Mouse (Mus musculus): Measurements from ENCODE around the gene H2afj. TPM values are rescaled to one million over a fixed set of nuclear protein-coding genes. Genes with fewer than 3 reads are reported as not detected.

Gene H2afj
- total RNA-seq, 1 experiment from 2014 or later, result 54.2 TPM

GRCm38 (mm10) chr6:136828681-136829080 is 20.6 kb downstream of the H2afj start:
- ATAC-seq (replicated peaks; ENCODE audit: insufficient number of reproducible peaks, low FRiP score, low TSS enrichment, poor library complexity, severe bottlenecking), result no peak

- peak; percentile 49; the same call in 1 of the 2 replicates for ATAC-seq (replicated peaks; ENCODE audit: insufficient number of reproducible peaks, low FRiP score, low TSS enrichment, poor library complexity, severe bottlenecking)
Measured at GRCm38 (mm10) chr6:136831712-136832111, 23.7 kb downstream of the H2afj start.

DNA sequence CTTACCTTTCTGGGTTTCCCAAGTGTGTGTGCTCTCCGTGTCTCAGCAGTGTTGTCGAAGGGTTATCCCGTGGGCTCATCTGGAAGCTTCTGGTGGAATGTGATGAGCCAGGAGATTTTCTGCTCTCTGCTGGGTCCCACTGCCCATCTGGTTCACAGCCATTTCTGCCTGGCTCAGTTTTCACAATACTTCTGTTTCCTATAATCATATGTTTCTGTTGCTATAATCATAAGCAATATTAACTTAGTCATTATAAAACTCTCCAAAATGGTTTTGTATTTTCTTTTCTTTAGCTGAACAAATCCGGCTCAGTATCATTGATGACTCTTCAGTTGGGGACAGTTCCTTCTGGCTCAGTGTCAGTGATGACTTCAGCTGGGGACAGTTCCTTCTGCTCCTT is 27.3 kb downstream of the H2afj start, which contains the start of gene Smco3:
Gene Smco3 (minus strand): TSS at position 101 of the 400 bp plus-strand sequence.
- no peak for ATAC-seq (replicated peaks; ENCODE audit: insufficient number of reproducible peaks, low FRiP score, low TSS enrichment, poor library complexity, severe bottlenecking)

GRCm38 (mm10) chr6:136837323-136837722 is 29.3 kb downstream of the H2afj start:
- ATAC-seq (replicated peaks; ENCODE audit: insufficient number of reproducible peaks, low FRiP score, low TSS enrichment, poor library complexity, severe bottlenecking), result no peak

GRCm38 (mm10) chr6:136844903-136845302 is 36.9 kb downstream of the H2afj start:
- ATAC-seq (replicated peaks; ENCODE audit: insufficient number of reproducible peaks, low FRiP score, low TSS enrichment, poor library complexity, severe bottlenecking), result no peak

- no peak for ATAC-seq (replicated peaks; ENCODE audit: insufficient number of reproducible peaks, low FRiP score, low TSS enrichment, poor library complexity, severe bottlenecking)
Measured at GRCm38 (mm10) chr6:136845706-136846480, 37.8 kb downstream of the H2afj start.

DNA sequence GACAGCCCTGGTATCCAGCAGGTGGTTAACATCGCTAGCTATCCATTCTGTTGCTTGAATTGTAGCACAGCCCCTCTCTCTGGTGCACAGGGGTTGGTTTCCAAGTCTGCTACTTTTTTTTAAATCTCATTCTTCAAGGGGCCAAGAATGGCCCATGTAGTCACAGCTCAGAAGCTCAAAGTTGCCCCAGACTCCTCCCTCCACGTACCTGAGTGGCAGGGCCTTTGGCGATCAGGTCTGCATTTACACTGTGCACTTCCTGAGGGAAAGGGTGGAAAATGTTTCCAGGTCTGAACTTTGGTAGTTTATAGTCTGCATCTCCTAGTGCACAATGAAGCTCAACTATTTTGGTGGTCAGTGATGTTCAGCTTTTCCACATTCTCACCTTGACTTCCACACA is 39.2 kb downstream of the H2afj start:
- ATAC-seq (replicated peaks; ENCODE audit: insufficient number of reproducible peaks, low FRiP score, low TSS enrichment, poor library complexity, severe bottlenecking), result no peak

GRCm38 (mm10) chr6:136847790-136848189 is 39.7 kb downstream of the H2afj start:
- ATAC-seq (replicated peaks; ENCODE audit: insufficient number of reproducible peaks, low FRiP score, low TSS enrichment, poor library complexity, severe bottlenecking), result peak; percentile 75

- no peak for ATAC-seq (replicated peaks; ENCODE audit: insufficient number of reproducible peaks, low FRiP score, low TSS enrichment, poor library complexity, severe bottlenecking)
Measured at GRCm38 (mm10) chr6:136848399-136848798, 40.4 kb downstream of the H2afj start.

DNA sequence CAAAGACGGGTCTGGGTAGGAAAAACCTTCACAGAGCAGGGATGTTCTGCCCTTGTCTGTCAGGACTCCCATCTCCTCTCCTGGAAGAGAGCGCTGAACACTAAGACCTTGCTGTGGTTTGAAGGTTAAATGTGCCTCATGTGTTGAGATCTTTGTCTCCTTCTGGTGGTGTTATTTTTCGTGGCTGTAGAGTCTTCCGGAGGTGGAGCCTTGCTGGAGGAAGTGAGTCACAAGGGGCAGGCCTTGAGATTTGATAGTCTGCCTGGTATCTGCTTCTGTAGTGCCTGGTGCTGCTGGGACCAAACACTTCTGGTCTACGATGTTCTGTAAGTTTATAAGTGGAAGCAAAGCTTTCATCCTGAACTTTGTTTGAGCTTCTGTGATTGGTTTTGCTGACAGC is 40.9 kb downstream of the H2afj start:
- no peak for ATAC-seq (replicated peaks; ENCODE audit: insufficient number of reproducible peaks, low FRiP score, low TSS enrichment, poor library complexity, severe bottlenecking)

- ATAC-seq (replicated peaks; ENCODE audit: insufficient number of reproducible peaks, low FRiP score, low TSS enrichment, poor library complexity, severe bottlenecking), result no peak
Measured at GRCm38 (mm10) chr6:136850267-136850666, 42.2 kb downstream of the H2afj start.

DNA sequence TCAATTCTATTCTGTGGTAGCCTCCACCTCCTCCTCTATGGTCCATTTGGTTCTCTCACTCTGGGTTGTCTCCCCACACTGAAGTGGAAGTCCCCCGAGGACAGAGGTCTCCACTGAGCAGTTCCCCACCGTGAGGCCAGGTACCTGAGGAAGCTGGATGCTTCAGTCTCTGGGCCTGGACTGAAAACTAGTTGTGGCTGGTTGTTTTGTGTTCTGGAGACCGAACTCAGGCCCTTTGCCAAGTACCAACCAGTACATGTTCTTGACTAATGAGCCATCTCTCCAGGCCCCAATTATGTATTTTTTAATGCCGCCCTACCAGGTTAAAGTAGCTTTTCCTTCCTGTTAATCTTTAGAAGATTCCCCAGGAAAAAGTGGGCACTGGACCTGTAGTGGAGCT is 44.3 kb downstream of the H2afj start:
- no peak for ATAC-seq (replicated peaks; ENCODE audit: insufficient number of reproducible peaks, low FRiP score, low TSS enrichment, poor library complexity, severe bottlenecking)

GRCm38 (mm10) chr6:136852762-136853161 is 44.7 kb downstream of the H2afj start:
- no peak for ATAC-seq (replicated peaks; ENCODE audit: insufficient number of reproducible peaks, low FRiP score, low TSS enrichment, poor library complexity, severe bottlenecking)

GRCm38 (mm10) chr6:136854361-136854781 is 46.3 kb downstream of the H2afj start:
- no peak for ATAC-seq (replicated peaks; ENCODE audit: insufficient number of reproducible peaks, low FRiP score, low TSS enrichment, poor library complexity, severe bottlenecking)

DNA sequence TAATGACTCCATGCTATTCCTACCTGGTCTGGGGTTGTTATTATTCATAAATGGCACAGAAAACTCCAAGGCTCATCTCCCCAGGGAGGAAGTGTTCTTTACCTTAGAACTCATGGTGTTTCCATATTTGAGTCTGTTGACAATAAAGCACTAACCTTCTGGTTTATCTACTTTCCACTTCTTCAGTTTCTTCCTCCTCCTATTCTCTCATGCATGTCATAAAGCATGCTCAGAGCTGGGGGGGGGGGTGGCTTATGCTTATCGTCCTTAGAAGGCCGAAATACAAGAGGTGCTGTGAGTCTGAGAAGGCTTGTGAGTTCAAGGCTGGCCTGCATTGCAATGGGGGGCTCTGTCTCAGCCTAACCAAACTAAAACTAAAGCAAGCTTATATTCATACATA is 47.1 kb downstream of the H2afj start:
- ATAC-seq (replicated peaks; ENCODE audit: insufficient number of reproducible peaks, low FRiP score, low TSS enrichment, poor library complexity, severe bottlenecking), result no peak

GRCm38 (mm10) chr6:136856071-136856636 is 48.1 kb downstream of the H2afj start:
- no peak for ATAC-seq (replicated peaks; ENCODE audit: insufficient number of reproducible peaks, low FRiP score, low TSS enrichment, poor library complexity, severe bottlenecking)

GRCm38 (mm10) chr6:136857186-136857872 is 49.3 kb downstream of the H2afj start, which contains the start of gene Art4:
Art4 (minus strand) TSS chr6:136857733.
- ATAC-seq (replicated peaks; ENCODE audit: insufficient number of reproducible peaks, low FRiP score, low TSS enrichment, poor library complexity, severe bottlenecking), result no peak

DNA sequence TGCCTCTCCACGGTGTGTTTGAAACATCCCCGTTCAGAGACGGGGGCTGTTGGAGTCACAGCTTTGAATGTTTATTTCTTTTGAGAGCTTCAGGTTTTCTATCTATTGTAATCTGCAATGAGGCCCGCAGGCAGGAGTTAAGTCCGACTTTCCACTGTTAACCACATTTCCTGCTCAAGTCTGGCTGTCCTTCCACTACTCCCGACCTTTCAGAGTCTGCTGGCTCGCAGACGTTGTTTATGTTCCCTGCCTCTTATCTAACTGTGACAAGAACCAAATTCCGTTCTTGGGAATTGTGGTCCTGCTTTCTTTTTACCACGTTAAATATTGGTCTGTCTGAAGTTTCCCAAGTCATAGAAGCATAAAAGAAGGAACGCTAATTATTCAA is 49.8 kb downstream of the H2afj start:
- ATAC-seq (replicated peaks; ENCODE audit: insufficient number of reproducible peaks, low FRiP score, low TSS enrichment, poor library complexity, severe bottlenecking), result no peak

- no peak for ATAC-seq (replicated peaks; ENCODE audit: insufficient number of reproducible peaks, low FRiP score, low TSS enrichment, poor library complexity, severe bottlenecking)
Measured at GRCm38 (mm10) chr6:136858420-136858819, 50.4 kb downstream of the H2afj start.

Measured in monocyte, adult 5-6 weeks (primary cell).